Mouse (Mus musculus) lung, adult 2 months (tissue): ENCODE results near the gene Trnau1ap.
"Not testable (repeated sequence)": the region's sequence is repeated elsewhere in the genome, so short reads cannot be mapped to it uniquely, and the experiment has no call there.

Source experiments
- CTCF ChIP-seq: fragments of 200-500 bp; IDR thresholded peaks from 2 replicates; pipeline ENCODE4 v1.5.1; 2011; ENCODE audit warnings: mild to moderate bottlenecking, low read length, control low read depth; ENCODE audit not compliant: insufficient read depth
- POLR2A ChIP-seq: fragments of 200-500 bp; IDR thresholded peaks from 2 replicates; pipeline ENCODE4 v1.6.1; 2011; ENCODE audit warnings: low read depth, mild to moderate bottlenecking, control low read depth, low read length, borderline replicate concordance; ENCODE audit errors: extremely low read depth

DNA sequence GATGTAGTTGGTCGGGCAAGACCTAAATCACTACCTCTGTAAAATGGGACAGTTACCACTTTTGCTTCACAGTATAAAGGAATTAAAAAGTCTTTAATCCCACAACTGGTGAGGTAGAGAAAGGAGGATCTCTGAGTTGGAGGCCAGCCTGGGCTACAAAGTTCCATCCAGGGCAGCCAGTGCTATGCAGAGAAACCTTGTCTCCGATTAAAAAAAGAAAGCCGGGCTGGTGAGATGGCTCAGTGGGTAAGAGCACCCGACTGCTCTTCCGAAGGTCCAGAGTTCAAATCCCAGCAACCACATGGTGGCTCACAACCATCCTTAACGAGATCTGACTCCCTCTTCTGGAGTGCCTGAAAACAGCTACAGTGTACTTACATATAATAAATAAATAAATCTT lies 25.9 kb downstream of the Trnau1ap start:
- not testable (repeated sequence) for TF ChIP-seq CTCF, POLR2A
